Mouse (Mus musculus): ENCODE results near the gene Rhbdf1. TPM values are rescaled to one million over a fixed set of nuclear protein-coding genes. Genes with fewer than 3 reads are reported as not detected.

Gene Rhbdf1
- polyA plus RNA-seq, 2 experiments, result 3.0 to 5.8 TPM

GRCm38 (mm10) chr11:32225222-32226104 is 3.4 kb upstream of the Rhbdf1 start:
- H3K27ac ChIP-seq, result no peak overlapping the region; the same call in 1 of the 2 replicates
- DNase-seq (ENCODE audit: low read depth in 3 of 3, low spot score in 3 of 3) (no peak), ATAC-seq (ENCODE audit: insufficient read depth) (no peak)
- 50% methylated on average over 7 of the region's 7 CpGs for WGBS (ENCODE audit: insufficient replicate concordance)
- no peak overlapping the region for H3K9ac ChIP-seq (replicated peaks)
- H3K4me3 ChIP-seq (ENCODE audit: insufficient read depth in 1 of 2, low read depth in 2 of 2, low read length in 2 of 2), result peak overlapping the region in 1 of 2 experiments; percentile 90; a peak in 1 of 4 replicates
- H3K4me1 ChIP-seq (replicated peaks; ENCODE audit: control insufficient read depth in 2 of 2, insufficient read depth in 2 of 2, low read length in 1 of 2), result peaks cover 15 to 28% of the 10 kb centered on the region in 2 experiments
- peak overlapping the region; percentile 95; the same call in 1 of the 2 replicates for H3K4me2 ChIP-seq (ENCODE audit: low read depth)
- TF ChIP-seq EP300 (IDR thresholded peaks at IDR 0.05; ENCODE audit: low read depth), result no peak
- TF ChIP-seq CTCF (IDR thresholded peaks at IDR 0.05; ENCODE audit: low read depth), result no peak
- no peaks in the 10 kb centered on the region for H3K9me3 ChIP-seq (ENCODE audit: control insufficient read depth, low read length)
- peaks cover 48% of the 10 kb centered on the region for H3K27me3 ChIP-seq (ENCODE audit: control insufficient read depth, insufficient read depth, low read length)
- H3K36me3 ChIP-seq (replicated peaks; ENCODE audit: control insufficient read depth, insufficient read depth, low read depth), result peaks cover 11% of the 10 kb centered on the region

GRCm38 (mm10) chr11:32224468-32225139 is 2.5 kb upstream of the Rhbdf1 start:
- no peak overlapping the region for H3K4me3 ChIP-seq (ENCODE audit: insufficient read depth in 1 of 2, low read depth in 2 of 2, low read length in 2 of 2)
- no peak for ATAC-seq (ENCODE audit: insufficient read depth)

GRCm38 (mm10) chr11:32223297-32223967 is 1.3 kb upstream of the Rhbdf1 start:
- 54% methylated on average over 4 of the region's 4 CpGs for WGBS (ENCODE audit: insufficient replicate concordance)
- H3K27ac ChIP-seq, result no peak overlapping the region
- H3K4me2 ChIP-seq (ENCODE audit: low read depth), result no peak overlapping the region
- TF ChIP-seq CTCF (IDR thresholded peaks at IDR 0.05; ENCODE audit: low read depth) (peak; percentile 23; the same call in 1 of the 2 replicates), EP300 (IDR thresholded peaks at IDR 0.05; ENCODE audit: low read depth) (no peak)
- no peaks in the 10 kb centered on the region for H3K9me3 ChIP-seq (ENCODE audit: control insufficient read depth, low read length)
- no peak overlapping the region for H3K9ac ChIP-seq (replicated peaks)
- no peak for DNase-seq (ENCODE audit: low read depth in 3 of 3, low spot score in 3 of 3)
- H3K36me3 ChIP-seq (replicated peaks; ENCODE audit: control insufficient read depth, insufficient read depth, low read depth), result peaks cover 3% of the 10 kb centered on the region; the same call in 1 of the 2 replicates
- ATAC-seq (ENCODE audit: insufficient read depth), result no peak
- H3K27me3 ChIP-seq (ENCODE audit: control insufficient read depth, insufficient read depth, low read length), result peaks cover 67% of the 10 kb centered on the region
- no peak overlapping the region for H3K4me3 ChIP-seq (ENCODE audit: insufficient read depth in 1 of 2, low read depth in 2 of 2, low read length in 2 of 2)
- peaks cover 15 to 28% of the 10 kb centered on the region in 2 experiments for H3K4me1 ChIP-seq (replicated peaks; ENCODE audit: control insufficient read depth in 2 of 2, insufficient read depth in 2 of 2, low read length in 1 of 2)

More at GRCm38 (mm10) chr11:32224468-32225139, 2.5 kb upstream of the Rhbdf1 start:
- Histone ChIP-seq H3K27me3 (ENCODE audit: control insufficient read depth, insufficient read depth, low read length) (peaks cover 57% of the 10 kb centered on the region), H3K4me2 (ENCODE audit: low read depth) (no peak overlapping the region), H3K4me1 (replicated peaks; ENCODE audit: control insufficient read depth in 2 of 2, insufficient read depth in 2 of 2, low read length in 1 of 2) (peaks cover 15 to 28% of the 10 kb centered on the region in 2 experiments), H3K27ac (no peak overlapping the region), H3K9me3 (ENCODE audit: control insufficient read depth, low read length) (no peaks in the 10 kb centered on the region), H3K9ac (replicated peaks) (no peak overlapping the region), H3K36me3 (replicated peaks; ENCODE audit: control insufficient read depth, insufficient read depth, low read depth) (peaks cover 3% of the 10 kb centered on the region; the same call in 1 of the 2 replicates)
- WGBS (ENCODE audit: insufficient replicate concordance), result 8% methylated on average over 4 of the region's 4 CpGs
- TF ChIP-seq EP300 (IDR thresholded peaks at IDR 0.05; ENCODE audit: low read depth) (no peak), CTCF (IDR thresholded peaks at IDR 0.05; ENCODE audit: low read depth) (no peak)
- no peak for DNase-seq (ENCODE audit: low read depth in 3 of 3, low spot score in 3 of 3)

- Histone ChIP-seq H3K4me1 (replicated peaks; ENCODE audit: control insufficient read depth in 2 of 2, insufficient read depth in 2 of 2, low read length in 1 of 2) (peaks cover 15 to 28% of the 10 kb centered on the region in 2 experiments), H3K27ac (no peak overlapping the region), H3K27me3 (ENCODE audit: control insufficient read depth, insufficient read depth, low read length) (peaks cover 67% of the 10 kb centered on the region), H3K9ac (replicated peaks) (no peak overlapping the region), H3K4me3 (ENCODE audit: insufficient read depth in 1 of 2, low read depth in 2 of 2, low read length in 2 of 2) (peak overlapping the region; percentile 3 to 59; a peak in 3 of 4 replicates), H3K9me3 (ENCODE audit: control insufficient read depth, low read length) (no peaks in the 10 kb centered on the region), H3K4me2 (ENCODE audit: low read depth) (peak overlapping the region; percentile 62), H3K36me3 (replicated peaks; ENCODE audit: control insufficient read depth, insufficient read depth, low read depth) (peaks cover under 1% of the 10 kb centered on the region; the same call in 1 of the 2 replicates)
- 10% methylated on average over 21 of the region's 21 CpGs for WGBS (ENCODE audit: insufficient replicate concordance)
- DNase-seq (ENCODE audit: low read depth in 3 of 3, low spot score in 3 of 3) (no peak), ATAC-seq (ENCODE audit: insufficient read depth) (no peak)
- TF ChIP-seq EP300 (IDR thresholded peaks at IDR 0.05; ENCODE audit: low read depth) (no peak), CTCF (IDR thresholded peaks at IDR 0.05; ENCODE audit: low read depth) (no peak)
Measured at GRCm38 (mm10) chr11:32222570-32223194, 582 bp upstream of the Rhbdf1 start.
